Mouse (Mus musculus) intestine, embryonic 14.5 days (tissue): ENCODE results near the gene Llph. TPM values are rescaled to one million over a fixed set of nuclear protein-coding genes. Genes with fewer than 3 reads are reported as not detected.

Experiments used
- ATAC-seq: fragments of 200-750 bp; cut with Nextera tagmentation; replicated peaks from 2 replicates; pipeline ENCODE4 v1.8.0; 2017; ENCODE audit warnings: low read depth, moderate number of reproducible peaks, moderate TSS enrichment, moderate library complexity; ENCODE audit not compliant: low FRiP score, low TSS enrichment
- DNase-seq: peaks from one replicate; pipeline ENCODE4 v3.0.0-alpha.2; 2018; ENCODE audit warnings: low spot score
- H3K27ac ChIP-seq: fragments of 300-500 bp; sonication (generic); 2 replicates; pipeline ENCODE4 v1.5.1; 2014; ENCODE audit warnings: low read depth, mild to moderate bottlenecking, control low read depth
- H3K27me3 ChIP-seq: fragments of 300-500 bp; sonication (generic); replicated peaks from 2 replicates; pipeline ENCODE4 v1.6.1; 2014; ENCODE audit warnings: low read length, control low read depth; ENCODE audit not compliant: control insufficient read depth, insufficient read depth
- H3K36me3 ChIP-seq: fragments of 300-500 bp; sonication (generic); 2 replicates; pipeline ENCODE4 v1.6.1; 2014; ENCODE audit warnings: low read length, control low read depth; ENCODE audit not compliant: control insufficient read depth, insufficient read depth
- H3K4me1 ChIP-seq: fragments of 300-500 bp; sonication (generic); replicated peaks from 2 replicates; pipeline ENCODE4 v1.6.1; 2014; ENCODE audit warnings: low read length, control low read depth, mixed read lengths; ENCODE audit not compliant: control insufficient read depth, insufficient read depth
- H3K4me2 ChIP-seq: fragments of 300-500 bp; sonication (generic); 2 replicates; pipeline ENCODE4 v1.6.1; 2014; ENCODE audit warnings: low read length
- H3K4me3 ChIP-seq: fragments of 300-500 bp; sonication (generic); 2 replicates; pipeline ENCODE4 v1.5.1; 2014; ENCODE audit warnings: low read depth, low read length, control low read depth, mixed read lengths
- H3K9ac ChIP-seq: fragments of 300-500 bp; sonication (generic); 2 replicates; pipeline ENCODE4 v1.6.1; 2014; ENCODE audit warnings: mild to moderate bottlenecking, low read length
- H3K9me3 ChIP-seq: fragments of 300-500 bp; sonication (generic); 2 replicates; pipeline ENCODE4 v1.6.1; 2016; ENCODE audit warnings: low read length, control low read depth; ENCODE audit not compliant: control insufficient read depth
- WGBS: fragments of 180-500 bp; shearing (Covaris S2); extraction: QIAGEN DNeasy Blood & Tissue Kit; methylation state at CpG from one replicate; pipeline ENCODE4 v1.1.7; 2014; 5-methylcytosine and 5-hydroxymethylcytosine counted together
- polyA plus RNA-seq: library from polyadenylated mRNA; unstranded; fragments of >200 nt; fragmentation: Nextera tagmentation; extraction: Ambion mirVana; gene quantifications from 2 replicates; pipeline ENCODE4 v1.2.1, GENCODE M21; 2014

Gene Llph
- polyA plus RNA-seq, 1 experiment from 2014 or later = 63.2 TPM

DNA sequence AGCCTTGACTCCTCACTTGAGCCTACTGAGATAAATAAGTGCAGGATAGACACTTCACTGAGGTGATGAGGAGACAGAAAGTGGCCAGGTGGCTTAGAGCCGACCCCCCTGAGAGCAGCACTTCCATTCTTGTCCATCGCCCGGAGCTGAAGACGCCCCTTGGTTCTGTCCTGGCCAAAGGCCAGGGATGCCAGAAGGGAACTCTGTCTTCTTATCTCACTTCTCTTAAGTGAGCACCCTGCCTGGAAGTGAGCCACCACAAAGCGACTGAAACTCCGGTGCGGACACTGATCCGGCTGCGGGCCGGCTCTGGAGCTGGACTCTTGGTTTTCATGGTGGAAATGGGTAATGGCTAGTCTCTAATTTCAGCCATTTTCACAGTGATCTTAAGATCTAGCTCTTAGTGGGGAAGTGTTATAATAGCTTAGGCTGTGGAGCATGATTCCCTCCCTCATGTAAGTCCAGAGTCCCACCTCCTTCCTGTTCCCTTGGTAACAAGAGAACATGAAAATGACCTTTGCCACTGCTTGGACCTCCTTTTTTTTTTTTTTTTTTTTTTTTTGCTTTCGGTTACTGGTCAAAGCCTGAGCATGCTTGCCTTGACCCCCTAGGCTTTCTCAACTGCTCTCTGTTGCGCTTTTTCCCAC is 52.7 kb downstream of the Llph start:
- Histone ChIP-seq H3K36me3 (no peaks in the 10 kb centered on the region), H3K9me3 (no peaks in the 10 kb centered on the region), H3K4me3 (no peak overlapping the region), H3K27me3 (no peaks in the 10 kb centered on the region), H3K4me1 (no peaks in the 10 kb centered on the region; the same call in 1 of the 2 replicates), H3K27ac (no peak overlapping the region), H3K9ac (no peak overlapping the region), H3K4me2 (no peak overlapping the region)
- DNase-seq (no peak), ATAC-seq (no peak)
- 79% methylated on average over 12 of the region's 12 CpGs for WGBS

DNA sequence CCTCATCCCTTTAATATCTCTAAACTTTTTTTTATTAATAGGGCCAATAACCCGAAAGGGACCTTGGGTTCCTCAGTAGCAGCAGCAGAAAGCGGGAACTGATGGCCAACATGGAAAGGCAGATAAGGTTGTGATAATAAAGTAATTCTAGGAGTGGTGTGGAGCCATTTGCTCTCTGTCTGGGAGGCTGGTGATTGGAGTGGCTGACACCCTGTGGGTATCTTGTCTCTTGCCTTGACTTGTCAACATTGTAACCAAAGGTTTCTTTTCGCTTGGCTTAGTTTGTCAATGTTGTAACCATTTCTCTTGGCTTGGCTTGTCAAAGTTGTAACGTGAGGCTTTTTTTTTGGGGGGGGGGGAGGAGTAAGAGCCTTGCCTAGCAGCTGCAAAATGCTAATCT is 53.5 kb downstream of the Llph start:
- Histone ChIP-seq H3K4me2 (no peak overlapping the region), H3K27me3 (no peaks in the 10 kb centered on the region), H3K27ac (no peak overlapping the region), H3K4me3 (no peak overlapping the region), H3K4me1 (no peaks in the 10 kb centered on the region; the same call in 1 of the 2 replicates), H3K36me3 (no peaks in the 10 kb centered on the region), H3K9ac (no peak overlapping the region), H3K9me3 (no peaks in the 10 kb centered on the region)
- WGBS = 56% methylated on average over 4 of the region's 4 CpGs
- ATAC-seq = no peak
- DNase-seq = no peak

DNA sequence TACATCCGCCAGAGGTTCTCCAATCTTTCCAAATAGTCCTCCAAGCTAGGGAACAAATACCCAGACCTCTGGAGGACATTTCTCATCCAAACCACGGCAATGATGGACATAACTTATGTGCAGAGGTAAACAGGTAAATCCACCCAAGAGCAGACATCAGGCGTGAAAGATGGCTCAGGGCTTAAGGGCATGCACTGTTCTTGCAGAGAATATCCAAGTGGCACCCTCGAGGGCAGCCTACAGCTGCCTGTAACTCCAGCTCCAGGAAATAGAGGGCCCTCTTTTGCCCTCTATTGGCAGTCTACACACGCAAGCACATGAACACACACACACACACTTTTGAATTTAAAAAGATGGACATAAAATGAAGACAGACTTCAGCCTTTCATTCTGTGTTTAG is 54.8 kb downstream of the Llph start:
- DNase-seq (no peak), ATAC-seq (no peak)
- WGBS = 77% methylated on average over 5 of the region's 5 CpGs

More for the DNA sequence above, 54.8 kb downstream of the Llph start:
- no peak overlapping the region for H3K9ac ChIP-seq
- H3K27me3 ChIP-seq = no peaks in the 10 kb centered on the region
- no peaks in the 10 kb centered on the region; the same call in 1 of the 2 replicates for H3K4me1 ChIP-seq
- no peak overlapping the region for H3K27ac ChIP-seq
- no peaks in the 10 kb centered on the region for H3K36me3 ChIP-seq
- no peak overlapping the region for H3K4me3 ChIP-seq
- H3K4me2 ChIP-seq = no peak overlapping the region
- H3K9me3 ChIP-seq = no peaks in the 10 kb centered on the region

Other genes starting within 250 kb of the Llph start
- gene Helb, start 114.1 kb upstream of the Llph start, polyA plus RNA-seq = 4.1 and 4.8 TPM in 2 replicates
- 101 and 104 TPM in 2 replicates for gene Tmbim4, start 25.5 kb upstream of the Llph start, polyA plus RNA-seq
- 0.83 and 1.3 TPM in 2 replicates for gene Irak3, start 24.9 kb upstream of the Llph start, polyA plus RNA-seq
- 61.0 and 68.0 TPM in 2 replicates for gene Hmga2, start 249.4 kb downstream of the Llph start, polyA plus RNA-seq